ENCODE assay signal across 9 mouse cellular contexts in the genomic region with DNA sequence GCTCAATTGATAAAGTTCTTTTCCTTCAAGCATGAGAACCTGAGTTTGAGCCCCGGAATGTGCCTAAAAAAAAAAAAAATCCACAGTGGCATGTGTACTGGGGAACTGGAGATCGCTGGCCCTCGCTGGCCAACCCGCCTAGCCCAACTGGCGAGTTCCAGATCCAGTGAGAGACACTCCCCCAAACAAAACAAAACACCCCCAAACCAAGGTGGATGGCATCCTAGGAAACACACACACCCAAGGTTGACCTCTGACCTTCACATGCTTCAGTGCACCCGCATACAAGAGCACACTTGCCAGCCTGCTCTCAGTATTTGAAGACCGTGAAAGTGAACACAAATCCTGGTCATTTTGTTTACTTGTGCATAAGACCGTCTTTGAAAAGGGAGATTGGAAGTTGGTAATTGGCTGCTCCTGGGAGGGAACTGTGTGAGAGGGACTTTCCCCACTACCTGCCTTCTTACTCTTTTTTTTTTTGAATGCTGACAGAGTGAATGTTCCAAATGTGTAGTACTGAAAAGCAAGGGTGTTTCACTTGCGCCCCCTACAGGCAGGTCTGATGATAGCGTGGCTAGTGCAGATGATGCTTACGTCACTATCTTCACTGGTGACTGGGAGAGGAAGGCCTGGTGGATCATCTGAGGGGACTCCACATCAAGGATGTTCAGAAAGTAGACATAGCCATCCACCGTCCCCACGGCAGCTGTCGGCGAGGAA. TPM values are rescaled to one million over a fixed set of nuclear protein-coding genes. Genes with fewer than 3 reads are reported as not detected.
DNase-seq lines count a peak whose midpoint lies in the region; ATAC-seq and TF ChIP-seq lines count a peak whose summit lies in the region.
"Had no signal": no experiment of that assay in that cellular context is flagged by ENCODE, and none has a peak within 500 bp of the region (broad histone marks: within the 10 kb centered on the region; RNA-seq: fewer than 3 reads in every experiment).

No protein-coding gene starts in this region.

- no peak for ATAC-seq in heart, embryonic 12.5 days (ENCODE audit: insufficient number of reproducible peaks, low FRiP score)
- peak; percentile 21 for ATAC-seq in stomach, embryonic 15.5 days (ENCODE audit: insufficient read depth, low FRiP score, low read depth)

- WGBS in heart, embryonic 12.5 days = 51% methylated on average over 15 of the region's 15 CpGs
- 45% methylated on average over 15 of the region's 15 CpGs for WGBS in stomach, embryonic 15.5 days

- H3K27me3 ChIP-seq in heart, embryonic 12.5 days (replicated peaks) = no peaks in the 10 kb centered on the region
- H3K27me3 ChIP-seq in stomach, embryonic 15.5 days (replicated peaks) = no peaks in the 10 kb centered on the region
- H3K27me3 ChIP-seq: neural tube, embryonic 13.5 days had no signal

- H3K4me2 ChIP-seq in heart, embryonic 12.5 days = no peak overlapping the region
- H3K4me2 ChIP-seq in stomach, embryonic 15.5 days = 0 out of 2 replicates have a peak overlapping the region, but pooled peaks have one; percentile 0
- H3K4me2 ChIP-seq: neural tube, embryonic 13.5 days had no signal

- H3K9me3 ChIP-seq in heart, embryonic 12.5 days (replicated peaks) = no peaks in the 10 kb centered on the region
- H3K9me3 ChIP-seq in stomach, embryonic 15.5 days = no peaks in the 10 kb centered on the region
- H3K9me3 ChIP-seq: neural tube, embryonic 13.5 days had no signal

- no peak overlapping the region for H3K4me3 ChIP-seq in heart, embryonic 12.5 days
- H3K4me3 ChIP-seq in left cerebral cortex, adult 2 months = no peak overlapping the region
- no peak overlapping the region for H3K4me3 ChIP-seq in stomach, embryonic 15.5 days (replicated peaks)
- H3K4me3 ChIP-seq: neural tube, embryonic 13.5 days had no signal

- no peak overlapping the region for H3K27ac ChIP-seq in heart, embryonic 12.5 days (ENCODE audit: poor library complexity, severe bottlenecking)
- no peak overlapping the region for H3K27ac ChIP-seq in left cerebral cortex, adult 2 months
- no peak overlapping the region; the same call in 1 of the 2 replicates for H3K27ac ChIP-seq in stomach, embryonic 15.5 days
- H3K27ac ChIP-seq: neural tube, embryonic 13.5 days had no signal

- TF ChIP-seq CTCF in left cerebral cortex, adult 2 months (IDR thresholded peaks at IDR 0.05) = peak; percentile 76

- peak; percentile 96 for DNase-seq in heart, adult 11 months
- DNase-seq in adipocyte (ENCODE audit: low spot score) = peak; percentile 65
- DNase-seq in embryo, embryonic 10.5 days (ENCODE audit: low spot score) = peak; percentile 77
- peak; percentile 67 to 81 for DNase-seq in heart, postnatal 10 days
- DNase-seq in left cerebral cortex, adult 2 months (ENCODE audit: extremely low spot score in 1 of 2, low spot score in 2 of 2) = peak; percentile 68 to 74
- DNase-seq in monocyte, adult 2 months (ENCODE audit: low read depth in 1 of 2, low spot score in 2 of 2) = peak; percentile 21 to 52

- no peaks in the 10 kb centered on the region for H3K4me1 ChIP-seq in heart, embryonic 12.5 days (replicated peaks)
- H3K4me1 ChIP-seq in stomach, embryonic 15.5 days = 0 out of 2 replicates have a peak, but pooled peaks cover 3% of the 10 kb centered on the region
- H3K4me1 ChIP-seq: neural tube, embryonic 13.5 days had no signal

- no peaks in the 10 kb centered on the region for H3K36me3 ChIP-seq in heart, embryonic 12.5 days
- no peaks in the 10 kb centered on the region for H3K36me3 ChIP-seq in stomach, embryonic 15.5 days
- H3K36me3 ChIP-seq: neural tube, embryonic 13.5 days had no signal

- H3K9ac ChIP-seq in heart, embryonic 12.5 days = no peak overlapping the region
- H3K9ac ChIP-seq in stomach, embryonic 15.5 days = no peak overlapping the region
- H3K9ac ChIP-seq: neural tube, embryonic 13.5 days had no signal

- intact Hi-C loops in heart, postnatal 10 days (cut with DNase I) = loop anchor here (1.0 to 2.0 kb wide), 3 partner anchors 26 to 286 kb away; no protein-coding TSS in a partner anchor
- intact Hi-C loops in left cerebral cortex, adult 2 months (cut with DNase I) = loop anchor here (1.0 to 10.0 kb wide), 2 partner anchors 136 to 290 kb away; no protein-coding TSS in a partner anchor

RNA-seq across cellular contexts. Expression of gene Gsto1, which starts 59.6 kb away (rescaled TPM):
- polyA plus RNA-seq in heart, embryonic 12.5 days (2016; fragmentation: Nextera tagmentation; extraction: Ambion mirVana) = 81.4 and 84.0 TPM in 2 replicates
- 100 to 1,000 TPM; 106 to 117 TPM for total RNA-seq in heart, postnatal 10 days (2021)
- 10 to 100 TPM; 44.1 to 45.2 TPM for total RNA-seq in left cerebral cortex, adult 2 months (2021)
- polyA plus RNA-seq in stomach, embryonic 15.5 days (2015; fragmentation: Nextera tagmentation; extraction: Ambion mirVana) = 745 and 1,161 TPM in 2 replicates

Comparison
In these comparisons a context has a peak if more than half of its experiments do, and no peak if none do; other contexts are left out.
1. DNase-seq: peak in every context shown above with its lines; median percentile 96 in heart, adult 11 months; 77 in embryo, embryonic 10.5 days; 74 in heart, postnatal 10 days; 71 in left cerebral cortex, adult 2 months; 65 in adipocyte; 36 in monocyte, adult 2 months.